Mouse (Mus musculus) myocyte (in vitro differentiated cells): ENCODE results near the gene Samd8. TPM values are rescaled to one million over a fixed set of nuclear protein-coding genes. Genes with fewer than 3 reads are reported as not detected.

Experiments
- H3K27me3 ChIP-seq: one replicate; pipeline ENCODE4 v1.6.1; 2011; ENCODE audit not compliant: control insufficient read depth, insufficient read depth, insufficient read length
- H3K36me3 ChIP-seq: one replicate; pipeline ENCODE4 v1.6.1; 2011; ENCODE audit not compliant: control insufficient read depth, insufficient read depth
- H3K4me2 ChIP-seq: one replicate; pipeline ENCODE4 v1.6.1; 2011; ENCODE audit warnings: low read depth, control low read depth
- H3K4me3 ChIP-seq: one replicate; pipeline ENCODE4 v1.5.1; 2011; ENCODE audit warnings: mild to moderate bottlenecking, control low read depth, moderate library complexity
- H3K79me2 ChIP-seq: one replicate; pipeline ENCODE4 v1.6.1; 2011; ENCODE audit not compliant: control insufficient read depth, insufficient read depth
- H3ac ChIP-seq: one replicate; pipeline ENCODE4 v1.6.1; 2011; ENCODE audit not compliant: control insufficient read depth, insufficient read length
- CEBPB ChIP-seq: IDR thresholded peaks from 2 replicates; pipeline ENCODE4 v1.6.1; 2011; ENCODE audit warnings: mild to moderate bottlenecking, moderate library complexity; ENCODE audit not compliant: poor library complexity, insufficient read depth, severe bottlenecking
- E2F4 ChIP-seq: IDR thresholded peaks from one replicate; pipeline ENCODE4 v1.6.1; 2011; ENCODE audit warnings: mild to moderate bottlenecking, control low read depth, moderate library complexity; ENCODE audit not compliant: insufficient read depth
- MAX ChIP-seq: IDR thresholded peaks from one replicate; pipeline ENCODE4 v1.6.1; 2011; ENCODE audit warnings: low read depth, mild to moderate bottlenecking, control low read depth
- MYOD1 ChIP-seq, 3 experiments: IDR thresholded peaks; one replicate each; pipeline ENCODE4 v1.6.1; 2011; ENCODE audit warnings: control low read depth in 2 of 3, low read depth in 2 of 3, mild to moderate bottlenecking in 2 of 3, moderate library complexity in 1 of 3; ENCODE audit not compliant: insufficient read length in 2 of 3, control insufficient read depth in 1 of 3
- MYOG ChIP-seq, 3 experiments: IDR thresholded peaks; one replicate each; pipeline ENCODE4 v1.6.1; 2011; ENCODE audit warnings: control low read depth in 2 of 3, low read depth in 2 of 3, mild to moderate bottlenecking in 2 of 3; ENCODE audit not compliant: insufficient read length in 2 of 3, control insufficient read depth in 1 of 3, insufficient read depth in 1 of 3
- POLR2A ChIP-seq: IDR thresholded peaks from one replicate; pipeline ENCODE4 v1.6.1; 2011; ENCODE audit warnings: low read depth, mild to moderate bottlenecking, control low read depth, moderate library complexity; ENCODE audit not compliant: insufficient read length
- POLR2AphosphoS2 ChIP-seq: IDR thresholded peaks from one replicate; pipeline ENCODE4 v1.6.1; 2011; ENCODE audit warnings: low read depth, control low read depth; ENCODE audit not compliant: insufficient read length
- REST ChIP-seq: IDR thresholded peaks from one replicate; pipeline ENCODE4 v1.6.1; 2011; ENCODE audit warnings: mild to moderate bottlenecking, control low read depth, moderate library complexity; ENCODE audit not compliant: insufficient read depth, insufficient read length
- SRF ChIP-seq: IDR thresholded peaks from one replicate; pipeline ENCODE4 v1.6.1; 2011; ENCODE audit warnings: low read depth; ENCODE audit not compliant: control insufficient read depth, insufficient read length
- TCF12 ChIP-seq: IDR thresholded peaks from one replicate; pipeline ENCODE4 v1.6.1; 2011; ENCODE audit warnings: mild to moderate bottlenecking, control low read depth; ENCODE audit not compliant: poor library complexity, insufficient read depth, severe bottlenecking
- TCF3 ChIP-seq: IDR thresholded peaks from one replicate; pipeline ENCODE4 v1.6.1; 2011; ENCODE audit warnings: low read depth, control low read depth; ENCODE audit not compliant: insufficient read length
- USF1 ChIP-seq: IDR thresholded peaks from one replicate; pipeline ENCODE4 v1.6.1; 2011; ENCODE audit warnings: low read depth, mild to moderate bottlenecking, control low read depth, moderate library complexity
- polyA plus RNA-seq: library from polyadenylated mRNA; unstranded; fragments of >200 nt; fragmentation: generic; extraction: Trizol; gene quantifications from one replicate; pipeline ENCODE4 v1.2.1, GENCODE M21; 2012; ENCODE audit warnings: missing spikeins

Samd8 gene
- polyA plus RNA-seq, 1 experiment: 27.8 TPM

DNA sequence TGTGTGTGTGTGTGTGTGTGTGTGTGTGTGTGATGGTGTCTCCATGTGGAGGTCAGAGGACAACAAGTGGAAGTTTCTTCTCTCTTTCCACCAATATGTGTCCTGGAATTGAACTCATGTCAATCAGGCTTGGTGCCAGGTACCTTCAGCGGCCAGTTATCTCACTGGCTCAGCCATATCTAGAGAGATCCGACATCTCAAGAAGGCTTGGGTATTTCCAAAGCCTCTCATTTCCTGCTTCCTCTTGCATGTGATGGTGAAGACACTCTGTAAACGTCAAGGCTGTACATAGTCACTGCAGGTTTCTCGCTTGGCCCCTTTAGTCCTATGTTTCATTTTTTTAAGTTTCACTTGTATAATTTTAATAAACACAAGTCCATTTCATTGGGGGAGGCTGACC, 62.9 kb downstream of the Samd8 start:
- no peaks in the 10 kb centered on the region for H3K27me3 ChIP-seq
- no peak overlapping the region for H3ac ChIP-seq
- H3K4me3 ChIP-seq: no peak overlapping the region
- TF ChIP-seq POLR2A (no peak), USF1 (no peak), POLR2AphosphoS2 (no peak), REST (no peak), MYOG (IDR thresholded peaks at IDR 0.05; ENCODE audit: control insufficient read depth in 1 of 3, insufficient read depth in 1 of 3, insufficient read length in 2 of 3, low read depth in 2 of 3) (no peak), TCF3 (no peak), MYOD1 (IDR thresholded peaks at IDR 0.05; ENCODE audit: control insufficient read depth in 1 of 3, insufficient read length in 2 of 3, low read depth in 2 of 3) (no peak), E2F4 (no peak), TCF12 (no peak), MAX (no peak), SRF (no peak), CEBPB (no peak)
- H3K79me2 ChIP-seq: no peaks in the 10 kb centered on the region
- no peaks in the 10 kb centered on the region for H3K36me3 ChIP-seq
- H3K4me2 ChIP-seq: no peak overlapping the region

DNA sequence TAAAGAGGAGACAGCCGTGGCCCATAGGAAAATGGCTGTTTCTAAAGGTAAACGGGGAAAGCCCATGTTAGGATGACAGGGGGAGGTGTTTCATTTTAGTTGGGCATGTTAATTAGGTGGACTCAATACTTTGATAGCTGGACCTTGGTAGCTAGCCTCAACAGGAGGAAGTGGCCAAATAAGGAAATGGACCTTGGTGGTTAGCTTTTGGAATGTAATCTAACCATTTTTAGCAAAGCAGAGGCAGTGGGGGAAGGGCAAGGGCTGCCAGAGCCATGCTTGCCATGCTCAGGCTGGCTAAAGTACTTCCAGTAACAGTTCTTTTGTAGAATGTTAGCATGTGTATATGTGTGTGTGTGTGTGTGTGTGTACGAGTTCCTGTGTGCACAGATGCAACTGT, 63.5 kb downstream of the Samd8 start:
- Histone ChIP-seq H3K27me3 (no peaks in the 10 kb centered on the region), H3K79me2 (no peaks in the 10 kb centered on the region), H3K4me3 (no peak overlapping the region), H3K36me3 (no peaks in the 10 kb centered on the region), H3K4me2 (no peak overlapping the region), H3ac (no peak overlapping the region)
- TF ChIP-seq POLR2AphosphoS2 (no peak), SRF (peak; percentile 94)

DNA sequence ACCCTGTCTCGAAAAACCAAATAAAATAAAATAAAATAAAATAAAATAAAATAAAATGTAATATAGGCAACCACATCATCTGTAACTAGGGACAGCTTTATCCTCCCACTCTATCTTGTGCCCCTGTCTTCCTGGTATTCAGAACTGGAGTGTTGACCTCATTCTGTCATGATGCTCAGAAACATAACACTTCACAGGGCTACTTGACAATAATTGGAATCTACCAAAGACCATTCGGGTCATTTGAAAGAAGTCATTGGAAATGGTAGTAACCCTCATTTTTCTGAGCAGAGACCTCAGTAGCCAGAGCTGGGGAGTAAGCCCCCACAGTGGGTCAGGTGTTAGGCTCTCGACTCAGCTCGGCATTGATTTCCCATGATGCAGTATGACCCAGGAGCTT, 64.3 kb downstream of the Samd8 start:
- TF ChIP-seq REST (no peak), USF1 (no peak), CEBPB (no peak), MYOG (IDR thresholded peaks at IDR 0.05; ENCODE audit: control insufficient read depth in 1 of 3, insufficient read depth in 1 of 3, insufficient read length in 2 of 3, low read depth in 2 of 3) (no peak)
- Histone ChIP-seq H3K79me2 (no peaks in the 10 kb centered on the region), H3K4me2 (no peak overlapping the region), H3K4me3 (no peak overlapping the region), H3ac (no peak overlapping the region), H3K36me3 (no peaks in the 10 kb centered on the region), H3K27me3 (no peaks in the 10 kb centered on the region)

DNA sequence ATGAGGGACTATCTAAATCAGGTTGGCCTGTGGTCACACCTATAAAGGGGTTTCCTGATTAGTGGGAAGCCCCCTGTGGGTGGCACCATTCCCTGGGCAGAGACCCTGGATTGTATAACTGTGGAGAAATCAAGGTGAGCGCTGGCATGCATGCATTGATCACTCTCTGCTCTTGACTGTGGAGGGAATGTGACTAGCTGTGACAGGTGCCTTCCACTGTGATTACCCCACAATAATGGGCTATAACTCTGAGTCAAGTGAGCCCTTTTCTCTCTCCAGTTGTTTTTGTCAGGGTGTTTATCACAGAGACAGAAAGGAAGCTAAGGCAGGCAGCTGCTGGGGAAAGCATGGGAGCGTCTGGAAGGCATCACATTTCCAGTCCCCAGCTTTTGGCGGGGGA, 65.9 kb downstream of the Samd8 start:
- Histone ChIP-seq H3K4me2 (no peak overlapping the region), H3ac (no peak overlapping the region), H3K79me2 (no peaks in the 10 kb centered on the region), H3K4me3 (no peak overlapping the region), H3K27me3 (no peaks in the 10 kb centered on the region), H3K36me3 (no peaks in the 10 kb centered on the region)
- TF ChIP-seq MAX (no peak), TCF12 (no peak), SRF (no peak), MYOG (IDR thresholded peaks at IDR 0.05; ENCODE audit: control insufficient read depth in 1 of 3, insufficient read depth in 1 of 3, insufficient read length in 2 of 3, low read depth in 2 of 3) (peak in 1 of 3 experiments; percentile 19), REST (no peak), TCF3 (no peak), POLR2A (no peak), E2F4 (no peak), USF1 (no peak), POLR2AphosphoS2 (no peak), CEBPB (no peak), MYOD1 (IDR thresholded peaks at IDR 0.05; ENCODE audit: control insufficient read depth in 1 of 3, insufficient read length in 2 of 3, low read depth in 2 of 3) (peak in 2 of 3 experiments; percentile 80 to 84)

DNA sequence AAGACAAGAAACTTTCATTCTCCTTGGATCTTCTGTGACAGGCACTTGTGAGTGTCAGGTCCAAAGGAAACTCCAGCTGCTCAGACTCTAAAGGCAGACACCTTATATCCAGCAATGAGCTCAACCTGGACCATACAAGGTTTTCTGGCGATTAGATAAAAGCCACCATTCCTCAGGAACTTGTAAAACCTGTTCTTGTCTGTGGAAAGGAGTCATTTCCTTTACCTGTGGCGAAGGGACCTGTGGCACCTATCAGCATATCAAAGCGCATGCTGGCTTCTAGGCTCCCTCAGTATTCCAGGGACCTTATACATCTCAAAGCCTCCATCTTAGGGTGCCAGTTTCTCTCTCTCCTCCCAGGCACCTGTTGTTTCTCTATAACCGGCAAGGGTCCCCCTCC, 67.1 kb downstream of the Samd8 start:
- H3K27me3 ChIP-seq: no peaks in the 10 kb centered on the region
- TF ChIP-seq CEBPB: no peak
- no peak for TF ChIP-seq E2F4
- no peaks in the 10 kb centered on the region for H3K36me3 ChIP-seq
- H3ac ChIP-seq: no peak overlapping the region
- H3K4me3 ChIP-seq: no peak overlapping the region
- no peaks in the 10 kb centered on the region for H3K79me2 ChIP-seq
- H3K4me2 ChIP-seq: no peak overlapping the region

DNA sequence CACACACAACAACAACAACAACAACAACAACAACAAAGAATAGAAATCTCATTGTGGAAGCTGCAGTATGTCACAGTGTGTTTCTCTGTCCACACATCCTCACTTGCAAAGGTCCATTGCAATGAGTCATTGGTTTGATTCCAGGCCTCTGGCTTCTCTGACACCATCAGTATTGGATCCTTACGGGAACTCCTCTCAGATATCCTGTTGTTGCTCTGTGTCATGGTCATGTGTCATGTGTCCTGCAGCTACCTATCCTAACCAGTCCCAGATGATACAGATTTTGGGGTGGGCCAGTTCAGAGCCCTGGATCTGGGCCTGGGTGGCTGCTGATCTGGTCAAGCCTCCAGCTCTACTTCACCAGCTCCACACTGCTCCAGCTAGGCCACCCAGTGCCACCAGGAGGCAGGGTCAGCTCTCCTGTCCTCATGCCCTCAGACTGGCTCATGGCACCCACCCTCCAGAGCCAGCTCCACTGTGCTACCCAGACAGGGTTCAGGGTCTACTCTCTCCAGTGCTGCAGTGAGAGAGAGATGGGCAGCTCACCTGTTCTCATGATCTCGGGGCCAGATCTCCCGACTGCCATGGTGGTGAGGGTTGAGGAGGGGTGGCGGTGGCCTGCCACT, 70.7 kb downstream of the Samd8 start:
- H3ac ChIP-seq: no peak overlapping the region
- H3K36me3 ChIP-seq: no peaks in the 10 kb centered on the region
- no peak overlapping the region for H3K4me3 ChIP-seq
- H3K4me2 ChIP-seq: no peak overlapping the region
- TF ChIP-seq USF1 (peak; percentile 55), E2F4 (no peak)
- H3K79me2 ChIP-seq: no peaks in the 10 kb centered on the region
- H3K27me3 ChIP-seq: no peaks in the 10 kb centered on the region
